Mouse (Mus musculus) E14TG2a.4 (cell line): ENCODE data around the gene Gm20388.
"Not testable (repeated sequence)": the region's sequence is repeated elsewhere in the genome, so short reads cannot be mapped to it uniquely, and the experiment has no call there.

Experiments used
- CTCF ChIP-seq: conservative IDR thresholded peaks from 2 replicates; pipeline ENCODE4 v1.5.1; 2014; ENCODE audit warnings: low read length
- NANOG ChIP-seq: IDR thresholded peaks from 2 replicates; pipeline ENCODE4 v1.6.1; 2014; ENCODE audit warnings: borderline replicate concordance, low read length, mixed read lengths
- POU5F1 ChIP-seq: IDR thresholded peaks from 2 replicates; pipeline ENCODE4 v1.6.1; 2014; ENCODE audit warnings: low read length, borderline replicate concordance

- not testable (repeated sequence) for TF ChIP-seq CTCF, NANOG, POU5F1
These were observed 1235.0 kb downstream of the Gm20388 start for GRCm38 (mm10) chr8:121145457-121146134.
